Mouse (Mus musculus) hindbrain, postnatal 0 days (tissue): ENCODE measurements around the gene Nme7. TPM values are rescaled to one million over a fixed set of nuclear protein-coding genes. Genes with fewer than 3 reads are reported as not detected.
A peak's percentile ranks its signal among the peaks of the same experiment; 100 is the strongest.

ENCODE experiments used
- ATAC-seq: fragments of 200-750 bp; cut with Nextera tagmentation; 2 replicates; pipeline ENCODE4 v1.8.0; 2017; ENCODE audit warnings: mild to moderate bottlenecking, moderate TSS enrichment, moderate library complexity
- DNase-seq: peaks from one replicate; pipeline ENCODE4 v3.0.0-alpha.2; 2015; ENCODE audit warnings: low spot score
- H3K27ac ChIP-seq: fragments of 300-500 bp; sonication (generic); 2 replicates; pipeline ENCODE4 v1.5.1; 2014; ENCODE audit warnings: mild to moderate bottlenecking
- H3K27me3 ChIP-seq: fragments of 300-500 bp; sonication (generic); 2 replicates; pipeline ENCODE4 v1.6.1; 2014; ENCODE audit warnings: low read length, mixed read lengths; ENCODE audit not compliant: insufficient read depth
- H3K36me3 ChIP-seq: fragments of 300-500 bp; sonication (generic); 2 replicates; pipeline ENCODE4 v1.6.1; 2014; ENCODE audit warnings: low read length, mixed read lengths; ENCODE audit not compliant: insufficient read depth
- H3K4me1 ChIP-seq: fragments of 300-500 bp; sonication (generic); 2 replicates; pipeline ENCODE4 v1.6.1; 2014; ENCODE audit warnings: antibody characterized with exemption, low read length, mixed read lengths; ENCODE audit not compliant: insufficient read depth
- H3K4me2 ChIP-seq: fragments of 300-500 bp; sonication (generic); 2 replicates; pipeline ENCODE4 v1.6.1; 2014; ENCODE audit warnings: low read depth, mild to moderate bottlenecking, low read length, moderate library complexity, mixed read lengths
- H3K4me3 ChIP-seq: fragments of 300-500 bp; sonication (generic); 2 replicates; pipeline ENCODE4 v1.5.1; 2014; ENCODE audit warnings: low read length
- H3K9ac ChIP-seq: fragments of 300-500 bp; sonication (generic); replicated peaks from 2 replicates; pipeline ENCODE4 v1.6.1; 2014; ENCODE audit warnings: mild to moderate bottlenecking, low read length, moderate library complexity, mixed read lengths
- H3K9me3 ChIP-seq: fragments of 300-500 bp; sonication (generic); 2 replicates; pipeline ENCODE4 v1.6.1; 2016; ENCODE audit warnings: low read length, mixed read lengths
- CTCF ChIP-seq: IDR thresholded peaks from 2 replicates; pipeline ENCODE4 v1.5.1; 2016; ENCODE audit warnings: antibody characterized with exemption, control low read depth, low read depth
- WGBS: fragments of 180-500 bp; shearing (Covaris S2); extraction: QIAGEN DNeasy Blood & Tissue Kit; methylation state at CpG from one replicate; pipeline ENCODE4 v1.1.7; 2014; 5-methylcytosine and 5-hydroxymethylcytosine counted together
- polyA plus RNA-seq: library from polyadenylated mRNA; unstranded; fragments of >200 nt; fragmentation: Nextera tagmentation; extraction: Ambion mirVana; gene quantifications from 2 replicates; pipeline ENCODE4 v1.2.1, GENCODE M21; 2015
- total RNA-seq: library from RNA; depleted of rRNA; stranded (reverse); fragments of >200 nt; gene quantifications from 2 replicates; pipeline ENCODE4 v1.2.3, GENCODE M21; 2014

Nme7 gene
- total and polyA plus RNA-seq, 2 experiments from 2014 or later, result 19.7 to 24.8 TPM

- Histone ChIP-seq H3K9me3 (no peaks in the 10 kb centered on the region), H3K9ac (no peak overlapping the region), H3K27me3 (no peaks in the 10 kb centered on the region), H3K27ac (no peak overlapping the region), H3K4me1 (peaks cover 6% of the 10 kb centered on the region), H3K4me3 (no peak overlapping the region), H3K36me3 (no peaks in the 10 kb centered on the region), H3K4me2 (no peak overlapping the region)
- DNase-seq (no peak), ATAC-seq (no peak)
- WGBS, result 57% methylated on average over 3 of the region's 3 CpGs
- TF ChIP-seq CTCF, result no peak
Measured at GRCm38 (mm10) chr1:164357995-164358394, 54.1 kb downstream of the Nme7 start.

DNA sequence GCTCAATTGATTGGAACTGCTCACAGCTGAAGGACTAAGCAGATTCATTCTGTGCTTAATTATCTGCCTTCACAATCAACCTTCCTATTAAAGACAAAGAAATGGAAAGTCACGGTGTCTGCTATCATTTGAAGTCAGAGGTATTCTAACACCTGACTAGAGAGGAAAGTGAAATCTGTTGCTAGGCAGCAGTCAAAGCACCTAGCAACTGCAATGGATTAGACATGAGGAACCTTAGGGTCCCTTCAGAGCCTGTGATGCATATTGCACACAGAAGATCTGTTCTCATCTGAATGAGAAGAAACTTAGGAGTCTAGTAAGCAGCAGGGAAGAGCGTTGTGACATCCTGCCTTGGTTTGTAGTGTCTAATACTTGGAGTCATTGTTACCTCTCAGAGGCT is 58.1 kb downstream of the Nme7 start:
- Histone ChIP-seq H3K27me3 (no peaks in the 10 kb centered on the region), H3K4me1 (peaks cover 6% of the 10 kb centered on the region), H3K36me3 (no peaks in the 10 kb centered on the region), H3K9me3 (no peaks in the 10 kb centered on the region), H3K4me2 (no peak overlapping the region), H3K4me3 (no peak overlapping the region), H3K27ac (no peak overlapping the region), H3K9ac (no peak overlapping the region)
- ATAC-seq, result peak; percentile 61
- no peak for TF ChIP-seq CTCF
- peak; percentile 42 for DNase-seq
- 24% methylated on average over 2 of the region's 2 CpGs for WGBS

DNA sequence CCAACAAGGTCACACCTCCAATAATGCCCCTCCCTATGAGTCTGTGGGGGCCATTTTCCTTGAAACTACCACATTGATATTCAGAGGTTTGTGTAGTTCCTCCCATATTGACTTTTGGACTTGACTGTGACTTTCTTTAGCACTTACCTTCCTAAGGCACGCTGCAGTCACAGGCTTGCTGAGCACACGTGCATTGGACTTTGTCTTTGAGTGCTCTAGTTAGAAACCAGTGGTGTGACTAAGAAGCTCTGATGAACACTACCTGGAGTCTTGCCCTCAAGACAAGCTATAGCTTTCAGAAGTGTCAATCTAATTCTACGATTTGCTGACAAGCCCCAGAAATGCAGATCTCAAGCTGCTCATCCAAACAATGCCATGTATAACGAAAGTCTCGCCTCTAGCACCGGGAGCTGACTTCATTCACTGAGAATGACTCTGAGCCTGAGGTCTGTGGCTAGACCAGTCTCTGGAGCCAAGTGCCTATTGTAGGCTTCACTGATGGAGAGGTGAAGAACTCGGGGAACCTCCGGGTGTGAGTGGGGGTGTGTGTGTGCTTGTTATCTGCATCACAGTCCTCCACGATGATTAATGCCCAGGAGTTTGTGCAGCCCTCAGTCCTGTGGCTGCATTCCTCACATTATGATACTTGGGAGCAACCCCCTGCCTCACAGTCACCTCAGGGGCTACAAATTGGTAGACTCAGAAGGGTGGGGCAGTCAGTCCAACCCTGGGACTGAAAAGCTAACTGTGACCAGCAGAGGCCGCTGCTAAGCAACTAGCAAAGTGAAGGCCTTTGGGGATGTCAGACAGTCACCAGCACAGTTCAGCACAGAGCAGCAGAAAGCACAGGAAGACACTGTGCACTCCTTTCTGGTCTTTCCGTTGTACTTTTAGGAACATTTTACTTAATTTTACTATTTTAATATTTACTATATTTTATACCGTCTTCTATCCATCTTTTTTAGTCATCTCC is 62.5 kb downstream of the Nme7 start:
- Histone ChIP-seq H3K4me2 (no peak overlapping the region), H3K36me3 (no peaks in the 10 kb centered on the region), H3K9ac (no peak overlapping the region), H3K4me3 (no peak overlapping the region), H3K4me1 (peaks cover 6% of the 10 kb centered on the region), H3K27ac (no peak overlapping the region), H3K9me3 (no peaks in the 10 kb centered on the region), H3K27me3 (no peaks in the 10 kb centered on the region)
- WGBS, result 74% methylated on average over 12 of the region's 12 CpGs
- TF ChIP-seq CTCF, result peak; percentile 81
- DNase-seq (peak; percentile 74), ATAC-seq (peak; percentile 67; the same call in 1 of the 2 replicates)

DNA sequence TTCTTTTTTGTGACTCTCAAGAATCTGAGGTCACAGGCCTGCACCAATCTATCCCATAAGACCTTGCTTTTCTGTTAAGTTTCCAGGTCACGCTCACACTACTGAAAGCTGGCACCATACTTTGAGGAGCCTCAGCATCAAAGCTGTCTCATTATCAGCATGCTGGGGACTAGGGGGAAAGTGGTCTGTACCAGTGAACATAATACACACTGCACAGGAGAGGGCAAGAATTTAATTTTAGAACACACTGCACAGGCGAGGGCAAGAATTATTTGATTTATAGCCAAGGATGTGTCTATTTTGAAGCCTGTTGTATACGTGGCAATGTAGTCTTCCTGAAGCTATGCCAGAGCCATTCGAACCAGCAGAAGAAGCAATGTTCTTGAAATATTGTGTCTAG is 64.2 kb downstream of the Nme7 start:
- H3K27ac ChIP-seq, result no peak overlapping the region
- 70% methylated on average over 4 of the region's 4 CpGs for WGBS
- H3K27me3 ChIP-seq, result no peaks in the 10 kb centered on the region
- H3K4me1 ChIP-seq, result no peaks in the 10 kb centered on the region
- H3K4me3 ChIP-seq, result no peak overlapping the region
- no peak for TF ChIP-seq CTCF
- ATAC-seq, result no peak
- H3K36me3 ChIP-seq, result no peaks in the 10 kb centered on the region
- no peak overlapping the region for H3K4me2 ChIP-seq
- H3K9ac ChIP-seq, result no peak overlapping the region
- DNase-seq, result no peak
- H3K9me3 ChIP-seq, result no peaks in the 10 kb centered on the region

GRCm38 (mm10) chr1:164369781-164370180 is 65.9 kb downstream of the Nme7 start:
- ATAC-seq, result no peak
- no peaks in the 10 kb centered on the region for H3K4me1 ChIP-seq
- 94% methylated on average over 2 of the region's 2 CpGs for WGBS

GRCm38 (mm10) chr1:164373029-164373428 is 69.1 kb downstream of the Nme7 start:
- Histone ChIP-seq H3K9me3 (no peaks in the 10 kb centered on the region), H3K36me3 (no peaks in the 10 kb centered on the region), H3K27ac (no peak overlapping the region), H3K4me1 (no peaks in the 10 kb centered on the region), H3K27me3 (no peaks in the 10 kb centered on the region), H3K4me2 (no peak overlapping the region), H3K4me3 (no peak overlapping the region), H3K9ac (no peak overlapping the region)
- 86% methylated on average over 7 of the region's 7 CpGs for WGBS
- ATAC-seq (no peak), DNase-seq (no peak)
- no peak for TF ChIP-seq CTCF

More at GRCm38 (mm10) chr1:164369781-164370180, 65.9 kb downstream of the Nme7 start:
- H3K27ac ChIP-seq, result no peak overlapping the region
- no peak overlapping the region for H3K9ac ChIP-seq
- H3K27me3 ChIP-seq, result no peaks in the 10 kb centered on the region
- no peak for TF ChIP-seq CTCF
- no peak overlapping the region for H3K4me3 ChIP-seq
- no peaks in the 10 kb centered on the region for H3K9me3 ChIP-seq
- no peaks in the 10 kb centered on the region for H3K36me3 ChIP-seq
- DNase-seq, result no peak
- H3K4me2 ChIP-seq, result no peak overlapping the region

DNA sequence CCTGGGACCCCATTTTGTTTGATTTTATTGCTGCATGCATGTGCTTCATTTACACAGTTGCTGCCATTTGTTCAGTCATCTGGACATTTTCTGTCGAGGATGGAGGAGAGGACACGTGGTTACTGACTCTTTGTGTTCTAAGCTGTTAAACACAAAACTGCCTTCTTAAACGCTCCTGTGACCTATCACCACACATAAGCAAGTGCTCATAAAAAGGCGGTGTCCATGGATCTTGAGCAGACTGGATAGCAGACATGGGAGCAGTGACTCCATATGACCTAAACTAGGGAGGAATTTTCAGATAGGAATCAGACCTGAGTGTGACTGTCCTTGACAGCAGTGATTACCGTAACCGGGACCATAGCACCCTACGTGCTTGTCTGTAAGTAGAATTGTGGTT is 70.1 kb downstream of the Nme7 start:
- Histone ChIP-seq H3K4me2 (no peak overlapping the region), H3K36me3 (no peaks in the 10 kb centered on the region), H3K4me3 (no peak overlapping the region), H3K9ac (no peak overlapping the region), H3K4me1 (no peaks in the 10 kb centered on the region), H3K9me3 (no peaks in the 10 kb centered on the region), H3K27me3 (no peaks in the 10 kb centered on the region), H3K27ac (no peak overlapping the region)
- no peak for TF ChIP-seq CTCF
- WGBS, result 78% methylated on average over 7 of the region's 7 CpGs
- ATAC-seq (no peak), DNase-seq (no peak)
